Mouse (Mus musculus): ENCODE measurements around the gene Fbxo36.
A peak's percentile ranks its signal among the peaks of the same experiment; 100 is the strongest.

Gene Fbxo36

DNA sequence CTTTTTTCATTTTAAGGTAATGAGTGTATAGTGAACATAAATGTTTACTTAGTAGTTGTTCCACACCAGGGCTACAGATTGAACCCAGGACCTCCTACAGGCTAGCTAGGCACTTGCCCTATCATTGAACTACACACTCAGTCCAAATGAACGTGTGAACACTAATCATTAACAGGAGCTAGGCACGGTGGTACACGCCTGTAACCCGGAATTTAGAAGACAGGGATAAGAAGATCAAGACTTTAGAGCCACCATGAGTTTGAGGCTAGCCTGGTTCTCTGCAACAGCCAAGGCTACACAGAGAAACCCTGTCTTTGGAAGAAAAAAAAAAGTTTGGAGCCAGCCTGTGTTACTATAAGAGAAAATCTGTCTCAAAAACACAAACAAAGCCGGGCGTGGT, 20.0 kb downstream of the Fbxo36 start:
- no peak for DNase-seq (ENCODE audit: low read depth)

DNA sequence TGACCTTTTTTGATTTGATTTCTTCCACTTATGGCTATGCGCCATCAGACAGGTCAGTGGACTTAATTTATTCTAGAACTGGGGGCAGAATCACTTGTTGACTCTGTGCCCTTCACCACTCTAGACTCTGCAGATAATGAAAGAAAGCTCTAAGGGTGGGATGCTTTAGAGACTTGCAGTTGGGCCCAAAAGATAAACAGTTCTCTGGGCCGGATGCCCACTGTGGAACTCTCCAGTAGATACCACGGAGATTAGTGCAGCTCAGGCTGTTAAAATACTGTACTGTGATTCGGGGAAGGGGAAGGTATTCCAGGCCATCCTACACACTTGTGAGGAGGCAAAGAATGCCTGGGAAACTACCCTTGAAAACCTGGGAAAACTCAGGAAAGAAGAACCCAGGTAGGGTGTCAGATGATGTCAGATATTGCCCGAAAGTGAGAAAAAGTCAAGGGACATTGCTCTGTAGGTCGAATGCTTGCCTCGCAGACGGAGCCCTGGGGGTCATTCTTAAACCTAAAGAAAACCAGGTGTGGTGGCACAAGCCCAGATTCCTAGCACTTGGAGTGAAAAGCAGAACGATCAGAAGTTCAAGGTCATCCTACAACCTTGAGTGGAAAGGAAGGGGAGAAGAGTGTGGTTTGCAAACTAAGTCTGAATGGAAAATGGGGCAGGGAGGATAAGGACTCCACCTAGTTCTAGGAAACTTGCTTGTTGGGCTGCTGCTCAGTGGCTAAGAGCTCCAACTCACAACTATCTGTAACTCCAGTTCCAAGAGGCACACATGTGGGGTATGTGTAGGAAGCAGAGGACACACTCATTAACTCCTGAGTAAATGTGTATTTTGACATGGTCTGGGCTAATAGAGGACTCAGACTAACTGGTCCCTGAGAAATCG, 21.0 kb downstream of the Fbxo36 start:
- no peak for DNase-seq (ENCODE audit: low read depth)

DNA sequence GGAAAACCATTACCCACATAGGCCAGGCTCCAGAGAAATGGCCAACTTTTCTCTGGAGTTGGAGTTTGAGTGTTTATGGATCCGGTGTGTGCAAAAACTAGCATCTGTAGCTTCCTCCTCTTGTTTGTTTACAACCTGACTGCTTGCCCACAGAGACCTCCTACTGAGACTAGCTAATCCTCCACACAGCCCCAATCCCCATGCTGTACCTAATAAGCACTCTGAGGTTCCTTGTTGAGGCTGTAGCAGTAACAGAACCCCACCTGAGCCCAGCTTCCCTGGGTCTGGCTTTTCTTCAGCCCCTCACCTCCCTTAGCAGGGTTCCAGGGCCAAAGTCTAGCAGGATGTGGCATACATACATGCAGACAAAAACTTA, 21.6 kb downstream of the Fbxo36 start:
- DNase-seq (ENCODE audit: low read depth) = no peak

DNA sequence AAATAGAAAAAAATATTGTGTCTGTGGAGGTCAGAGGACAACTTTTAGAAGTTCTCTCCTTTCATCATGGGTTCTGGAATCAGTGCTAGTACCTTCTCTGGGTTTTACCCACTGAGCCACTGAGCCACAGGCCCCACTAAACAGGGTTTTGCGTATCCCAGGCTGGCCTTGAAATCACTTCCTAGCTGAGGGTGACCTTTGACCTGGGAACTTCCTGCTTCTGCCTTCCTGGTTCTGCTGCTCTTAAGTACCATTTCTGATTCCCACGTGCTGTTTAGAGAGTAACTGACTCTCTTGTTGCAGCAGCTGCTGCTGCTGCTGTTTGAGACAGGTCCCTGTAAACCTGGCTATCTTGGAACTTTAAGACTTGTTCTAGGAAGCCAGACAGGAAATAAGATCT, 25.0 kb downstream of the Fbxo36 start:
- DNase-seq (ENCODE audit: low read depth) = no peak

DNA sequence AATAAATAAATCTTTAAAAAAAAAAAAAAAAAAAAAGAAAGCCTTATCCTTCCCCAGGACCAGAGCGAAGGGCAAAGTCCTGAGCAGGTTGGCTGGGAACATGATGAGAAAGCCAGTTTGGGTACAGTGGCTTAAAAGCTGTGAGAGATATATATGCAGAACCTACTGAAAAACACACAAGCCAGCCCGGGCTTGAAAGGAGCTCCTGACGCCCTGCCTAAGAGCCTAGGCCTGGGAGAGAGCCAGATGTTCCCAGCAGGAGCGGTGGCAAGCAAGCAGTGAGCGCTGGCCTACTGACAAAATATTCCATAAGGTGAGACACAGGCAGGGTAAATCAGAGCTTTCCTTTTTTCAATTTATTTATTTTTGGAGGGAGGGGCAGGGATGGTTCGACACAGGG, 26.6 kb downstream of the Fbxo36 start:
- DNase-seq (ENCODE audit: low read depth) = no peak

DNA sequence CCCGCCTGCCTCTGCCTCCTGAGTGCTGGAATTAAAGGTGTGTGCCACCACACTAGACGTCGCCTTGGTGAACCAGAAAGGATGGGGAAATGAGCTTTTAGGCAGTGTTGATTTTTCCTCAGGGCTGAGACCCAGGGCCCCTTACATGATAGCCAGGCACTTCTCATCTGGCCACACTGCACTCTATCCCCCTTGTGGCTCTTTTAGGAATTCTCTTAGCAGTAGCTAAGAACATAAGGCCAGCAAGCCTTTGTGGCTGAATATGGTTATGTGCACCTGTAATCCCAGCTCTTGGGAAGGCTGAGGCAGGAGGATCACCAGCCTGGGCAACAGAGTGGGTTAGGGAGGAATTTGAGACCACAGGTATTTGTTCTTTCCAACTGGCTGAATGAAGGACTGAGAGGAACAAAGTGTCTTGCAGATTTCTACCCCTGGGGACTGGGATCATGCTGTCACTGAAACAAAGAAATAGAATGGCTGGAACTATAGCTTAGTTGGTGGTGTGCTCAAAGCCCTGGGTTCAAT, 27.1 kb downstream of the Fbxo36 start:
- no peak for DNase-seq (ENCODE audit: low read depth)

DNA sequence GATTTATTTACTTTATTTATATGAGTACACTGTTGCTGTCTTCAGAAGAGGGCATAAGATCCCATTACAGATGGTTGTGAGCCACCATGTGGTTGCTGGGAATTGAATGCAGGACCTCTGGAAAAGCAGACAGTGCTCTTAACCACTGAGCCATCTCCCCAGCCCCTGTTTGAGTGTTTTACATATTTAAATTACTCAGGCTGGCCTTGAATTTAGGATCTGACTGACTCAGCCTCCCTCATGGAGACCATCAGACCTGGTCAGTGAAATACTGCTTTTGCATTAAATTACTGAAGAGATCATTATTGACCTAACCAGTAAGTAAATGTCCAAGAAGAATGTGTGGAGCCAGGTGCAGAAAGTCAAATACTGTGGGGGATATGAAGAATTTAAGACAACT, 28.7 kb downstream of the Fbxo36 start:
- DNase-seq (ENCODE audit: low read depth) = no peak

DNA sequence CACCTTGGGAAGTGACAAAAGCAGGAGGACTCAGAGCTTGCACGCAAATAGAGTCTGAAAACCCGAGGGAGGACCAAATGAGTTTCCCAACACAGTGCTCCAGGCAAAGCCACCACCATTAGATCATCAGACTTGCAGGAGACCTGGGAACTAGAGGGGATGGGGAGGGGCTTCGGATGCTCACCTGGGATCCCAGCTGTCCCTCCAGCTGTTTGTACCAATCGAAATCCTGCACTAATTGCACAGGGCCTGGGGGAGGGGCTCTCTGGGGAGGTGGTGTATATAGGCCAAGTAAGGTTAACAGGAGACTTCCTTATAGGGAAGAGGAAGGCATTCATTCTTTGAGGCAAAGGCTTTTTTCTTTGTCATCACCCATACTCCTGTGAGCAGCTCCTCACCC, 29.2 kb downstream of the Fbxo36 start:
- no peak for DNase-seq (ENCODE audit: low read depth)

DNA sequence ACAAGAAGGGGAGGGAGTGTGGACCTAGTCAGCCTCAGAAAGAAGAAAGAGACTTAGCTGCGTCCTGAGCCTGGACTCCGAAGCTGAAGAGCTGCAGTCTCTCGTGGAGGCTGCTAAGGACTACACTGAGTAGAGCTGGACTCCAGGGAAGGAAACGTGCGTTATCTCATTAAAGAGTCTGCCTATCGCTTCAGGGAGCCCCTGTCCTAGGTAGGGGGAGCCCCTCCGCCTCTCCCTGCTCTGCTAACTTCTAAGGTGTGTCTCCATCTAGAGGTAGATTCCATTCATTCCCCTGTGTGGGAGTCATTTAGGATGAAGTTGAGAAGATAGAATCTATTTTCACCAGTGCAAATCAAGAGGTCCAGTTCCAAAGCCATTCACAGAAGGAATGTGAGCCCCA, 29.9 kb downstream of the Fbxo36 start:
- no peak for DNase-seq (ENCODE audit: low read depth)

DNA sequence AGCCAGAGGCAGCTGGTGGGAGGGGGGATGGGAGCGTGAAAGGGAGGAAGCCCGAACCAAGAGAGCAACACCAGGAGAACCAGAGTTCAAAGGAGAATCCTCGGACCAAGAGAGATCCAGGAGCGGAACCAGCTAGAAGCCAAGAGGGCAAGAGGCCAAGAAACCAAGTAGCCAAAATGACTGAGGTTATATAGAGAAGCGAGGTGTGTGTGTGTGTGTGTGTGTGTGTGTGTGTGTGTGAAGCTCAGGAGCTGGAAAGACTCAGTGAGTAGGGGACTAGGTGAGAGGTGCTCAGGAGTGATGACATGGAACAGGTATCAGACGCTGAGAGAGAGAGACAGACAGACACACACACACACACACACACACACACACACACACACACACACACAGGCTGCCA, 31.5 kb downstream of the Fbxo36 start:
- no peak for DNase-seq (ENCODE audit: low read depth)

DNA sequence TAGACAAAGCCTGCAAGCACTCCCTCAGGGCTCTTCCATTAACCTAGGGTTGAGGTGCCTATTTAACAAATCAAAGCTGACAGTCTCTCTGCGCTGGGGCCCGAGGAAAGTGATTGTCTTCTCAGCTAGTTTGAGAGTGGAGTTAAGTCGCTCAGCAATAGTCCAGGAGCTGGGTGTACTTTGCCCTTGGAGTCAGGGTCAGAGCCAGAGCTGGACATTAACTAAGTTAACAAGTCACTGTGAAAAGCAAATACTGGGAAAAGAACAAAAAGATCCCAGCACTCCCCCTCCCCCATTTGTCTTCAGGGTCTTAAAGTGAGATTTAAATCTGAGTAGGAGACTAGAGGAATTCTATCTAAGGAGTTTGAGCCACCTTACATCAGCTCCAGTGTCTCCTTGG, 32.5 kb downstream of the Fbxo36 start:
- no peak for DNase-seq (ENCODE audit: low read depth)

DNA sequence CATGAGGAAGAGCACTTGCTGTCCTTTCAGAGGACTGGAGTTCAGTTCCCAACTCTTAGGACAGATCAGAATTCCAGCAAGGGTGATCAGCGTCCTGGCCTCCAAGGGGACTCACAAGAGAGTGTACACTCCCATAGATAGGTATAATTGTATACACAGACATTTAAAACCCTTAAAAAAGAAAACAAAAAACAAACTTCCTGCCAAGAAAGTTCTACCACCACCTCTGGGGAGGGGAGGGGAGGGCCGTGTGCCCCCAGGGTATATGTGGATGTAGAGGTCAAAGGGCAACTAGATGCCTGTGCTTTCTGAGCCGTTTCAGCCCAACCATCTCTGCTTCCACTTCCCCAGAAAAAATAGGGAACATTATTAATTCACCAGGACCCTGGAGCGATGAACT, 33.3 kb downstream of the Fbxo36 start:
- DNase-seq (ENCODE audit: low read depth) = no peak

DNA sequence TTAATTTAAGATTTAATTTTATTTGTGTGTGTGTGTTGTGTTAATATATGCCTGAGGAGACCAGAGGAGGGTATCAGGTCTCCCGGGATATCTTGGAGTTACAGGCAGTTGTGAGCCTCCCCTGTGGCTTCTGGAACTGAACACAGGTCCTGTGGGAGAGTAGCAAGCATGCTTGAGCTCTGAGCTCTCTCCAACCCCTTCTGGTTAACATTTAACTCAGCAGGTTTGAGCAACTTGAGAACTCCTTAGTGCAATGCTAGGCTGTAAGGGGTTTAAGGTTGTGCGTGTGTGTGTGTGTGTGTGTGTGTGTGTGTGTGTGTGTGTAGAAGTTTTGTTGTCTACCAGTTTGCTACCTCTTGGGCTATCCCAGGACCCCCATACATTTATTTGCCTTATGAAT, 37.9 kb downstream of the Fbxo36 start:
- DNase-seq (ENCODE audit: low read depth) = no peak

DNA sequence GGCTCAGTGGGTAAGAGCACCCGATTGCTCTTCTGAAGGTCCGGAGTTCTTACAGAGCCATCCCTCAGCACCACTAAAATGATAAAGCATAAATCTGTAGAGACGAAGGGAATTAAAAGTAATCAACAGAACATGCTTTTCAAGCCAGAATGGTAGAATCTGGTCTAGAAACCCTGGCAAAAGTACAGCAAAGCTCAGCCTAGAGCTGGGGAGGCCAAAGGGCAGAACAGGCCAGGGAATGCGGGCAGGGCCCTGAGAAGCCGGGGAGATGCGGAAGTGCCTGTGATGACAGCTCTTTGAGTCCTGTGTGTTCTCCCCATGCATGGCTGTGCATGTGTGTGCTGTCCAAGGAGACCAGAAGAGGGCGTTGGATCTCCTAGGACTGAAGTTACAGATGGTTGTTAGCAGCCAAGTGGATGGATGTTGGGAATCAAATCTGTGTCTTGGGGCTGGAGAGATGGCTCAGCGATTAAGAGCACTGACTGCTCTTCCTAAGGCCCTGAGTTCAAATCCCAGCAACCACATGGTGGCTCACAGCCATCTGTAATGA, 40.0 kb downstream of the Fbxo36 start:
- no peak for DNase-seq (ENCODE audit: low read depth)

DNA sequence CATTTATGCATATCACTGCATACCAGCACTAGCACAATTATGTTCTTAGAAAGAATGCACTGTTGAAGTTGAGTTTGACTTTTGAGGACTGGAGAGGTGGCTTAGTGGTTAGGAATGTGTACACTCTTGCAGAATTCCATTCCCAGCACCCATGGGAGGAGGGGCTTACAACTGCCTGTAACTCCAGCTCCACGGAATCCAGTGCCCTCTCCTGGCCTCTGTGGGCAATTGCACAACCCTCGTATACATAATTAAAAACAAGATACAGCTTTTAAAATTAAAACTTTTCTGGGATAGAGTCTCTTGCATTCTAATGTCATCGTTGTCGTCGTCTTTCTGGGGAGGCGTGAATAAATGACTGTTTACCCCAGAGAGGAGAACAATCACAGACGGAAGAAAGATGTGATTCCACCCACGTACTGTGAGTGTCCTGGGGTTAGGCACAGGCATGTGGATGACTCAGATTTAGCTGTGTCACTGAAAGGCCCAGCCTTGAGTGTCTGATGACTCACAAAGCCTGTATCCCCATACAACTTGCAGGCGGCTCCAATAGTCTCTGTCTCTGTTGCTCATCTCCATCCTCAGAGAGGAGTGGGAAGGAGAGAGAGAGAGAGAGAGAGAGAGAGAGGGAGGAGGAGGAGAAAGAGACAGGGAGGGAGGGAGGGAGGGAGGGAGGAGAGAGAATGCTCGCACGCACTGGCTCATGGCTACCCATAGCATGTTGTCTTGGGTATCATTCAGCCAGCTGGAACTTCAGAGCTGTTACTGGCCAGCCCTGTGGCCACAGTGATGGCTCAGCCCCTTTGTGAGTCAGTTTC, 41.8 kb downstream of the Fbxo36 start:
- no peak for DNase-seq (ENCODE audit: low read depth)

DNA sequence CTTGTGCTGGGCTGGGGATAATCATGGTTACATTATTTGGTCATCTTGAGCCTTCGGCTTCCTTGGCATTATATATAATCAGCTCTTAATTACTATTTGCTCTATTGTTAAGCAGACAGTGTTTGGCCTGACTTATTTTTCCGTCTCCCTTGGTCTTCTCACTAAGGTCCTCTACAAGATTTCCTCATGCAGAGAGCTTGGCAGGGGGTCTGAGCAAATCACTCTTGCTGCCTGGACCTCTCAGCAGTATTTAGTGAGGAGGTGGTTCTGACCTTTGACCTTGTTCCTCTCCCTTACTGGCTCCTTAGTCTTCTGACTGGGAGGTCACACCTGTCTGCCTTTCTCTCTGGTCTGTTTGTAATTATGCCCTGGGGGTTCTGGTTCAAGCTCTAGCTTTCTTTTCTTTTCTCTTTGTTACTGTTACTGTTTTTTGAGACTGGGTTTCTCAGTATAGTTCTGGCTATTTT, 42.5 kb downstream of the Fbxo36 start:
- no peak for DNase-seq (ENCODE audit: low read depth)

DNA sequence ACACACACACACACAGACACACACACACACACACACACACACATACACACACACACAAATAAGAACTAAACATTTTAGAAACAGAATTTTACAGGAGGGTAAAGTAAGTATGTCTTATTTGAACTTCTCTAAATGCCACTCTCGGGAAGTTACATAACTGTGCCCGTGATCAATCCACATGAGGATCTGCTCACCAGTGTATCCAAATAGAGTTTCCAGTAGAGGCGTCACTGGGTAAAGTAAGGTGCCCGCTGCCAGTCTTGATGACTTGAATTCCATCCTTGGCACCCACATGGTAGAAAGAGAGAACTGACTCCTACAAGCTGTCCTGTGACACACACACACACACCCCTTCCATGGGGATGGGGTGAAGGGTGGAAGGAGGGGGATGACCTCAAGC, 43.3 kb downstream of the Fbxo36 start:
- no peak for DNase-seq (ENCODE audit: low read depth)

DNA sequence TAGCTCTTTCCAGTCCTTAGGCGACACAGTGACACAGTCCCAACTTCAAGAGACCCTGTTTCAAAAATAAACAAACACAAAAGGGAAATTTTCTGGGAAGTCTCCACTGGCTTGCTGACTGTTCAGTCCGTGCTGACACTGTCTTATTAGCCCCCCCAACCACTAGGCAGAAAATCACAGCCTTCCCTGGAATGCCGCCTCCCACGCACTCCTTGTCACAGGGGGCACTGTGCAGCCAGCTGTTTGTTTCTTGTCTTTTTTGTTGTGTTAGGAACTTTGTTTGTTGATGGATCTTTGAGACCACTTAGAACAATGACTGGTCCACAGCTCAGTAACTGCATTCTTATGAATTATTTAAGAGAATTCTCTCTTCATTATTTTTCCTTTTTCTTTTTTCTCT, 44.2 kb downstream of the Fbxo36 start:
- DNase-seq (ENCODE audit: low read depth) = no peak

DNA sequence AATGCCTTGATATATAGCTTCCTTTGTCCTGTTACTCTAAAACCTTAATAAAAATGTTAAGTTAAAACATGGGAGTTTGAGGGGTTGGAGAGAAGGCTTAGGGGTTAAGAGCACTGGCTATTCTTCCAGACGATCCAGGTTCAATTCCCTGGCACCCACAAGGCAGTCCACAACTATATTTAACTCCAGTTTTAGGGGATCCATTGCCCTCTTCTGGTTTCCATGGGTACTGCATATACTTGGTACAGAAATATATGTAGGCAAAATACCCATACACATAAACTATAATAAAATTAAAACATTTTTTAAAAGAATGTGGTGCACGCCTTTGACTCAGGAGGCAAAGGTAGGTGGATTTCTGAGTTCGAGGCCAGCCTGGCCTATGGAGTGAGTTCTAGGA, 45.5 kb downstream of the Fbxo36 start:
- peak; percentile 44 for DNase-seq (ENCODE audit: low read depth)

DNA sequence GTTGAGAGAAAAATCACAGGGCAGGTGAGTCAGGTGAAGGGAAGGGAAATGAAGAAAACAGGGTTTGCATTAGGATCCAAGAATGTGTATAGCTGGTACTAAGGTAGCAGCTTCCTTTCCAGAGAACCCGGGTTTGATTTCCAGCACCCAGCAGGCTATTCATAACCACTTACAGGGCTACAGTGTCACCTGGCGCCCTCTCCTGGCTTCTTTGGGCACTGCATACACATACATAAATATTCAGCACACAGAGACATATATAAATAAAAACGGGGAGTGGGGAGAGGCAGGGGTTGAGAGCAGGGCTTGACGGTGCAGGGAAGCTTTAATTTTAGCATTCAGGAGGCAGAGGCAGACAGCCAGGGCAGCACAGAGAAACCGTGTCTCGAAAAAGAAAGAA, 46.3 kb downstream of the Fbxo36 start:
- DNase-seq (ENCODE audit: low read depth) = peak; percentile 33

DNA sequence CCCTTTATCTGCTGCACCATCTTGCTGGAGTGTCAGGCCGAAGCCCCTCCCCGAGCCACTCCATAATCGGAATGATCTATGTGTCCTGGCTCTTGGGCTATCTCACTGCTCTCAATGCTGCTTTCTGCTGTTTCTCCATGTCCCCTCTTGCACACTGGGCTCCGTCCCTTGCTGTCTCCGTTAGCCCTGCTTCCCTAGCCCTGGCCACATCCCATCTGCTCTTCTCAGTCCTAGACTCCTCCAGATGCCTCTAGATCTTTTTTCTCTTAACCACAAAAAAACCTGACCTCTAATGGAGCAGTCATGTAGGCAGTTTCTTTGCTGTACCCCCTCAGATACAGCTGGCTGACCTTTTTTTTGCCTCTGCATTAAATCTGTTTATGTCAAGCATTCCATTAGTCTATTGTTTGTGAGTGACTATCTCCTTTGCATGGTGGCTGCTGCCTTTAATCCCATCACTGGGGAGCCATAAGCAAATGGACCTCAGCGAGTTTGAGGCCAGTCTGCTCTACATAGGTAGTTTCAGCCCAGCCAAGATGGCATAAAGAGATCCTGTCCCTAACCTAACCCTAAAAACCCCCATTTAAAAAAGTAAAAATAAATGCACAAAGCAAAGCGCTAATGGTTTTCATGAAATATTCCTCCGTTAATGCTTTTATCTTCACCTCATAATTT, 49.8 kb downstream of the Fbxo36 start:
- no peak for DNase-seq (ENCODE audit: low read depth)

DNA sequence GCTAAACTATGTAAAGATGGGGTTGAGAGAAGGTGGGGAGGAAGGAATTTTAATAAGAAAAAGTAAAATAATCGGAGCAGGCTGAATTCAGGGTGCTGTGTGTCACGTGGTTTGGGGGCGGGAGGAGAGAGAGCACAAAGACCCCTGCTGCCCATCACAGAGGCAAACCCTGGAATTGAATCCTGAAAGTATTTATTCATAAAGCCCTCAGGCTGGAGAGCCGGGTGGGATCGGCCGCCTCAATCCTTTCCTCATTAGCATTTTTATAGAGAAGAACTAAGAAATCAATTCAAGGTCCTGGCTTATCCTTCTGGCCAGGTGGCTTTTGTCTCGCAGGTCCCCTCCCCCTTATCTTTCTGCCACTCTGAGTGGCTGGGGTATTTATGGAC, 50.4 kb downstream of the Fbxo36 start:
- no peak for DNase-seq (ENCODE audit: low read depth)

Data from naive thymus-derived CD4-positive, alpha-beta T cell, adult 2 months (primary cell).